Mouse (Mus musculus) forebrain, postnatal 0 days (tissue): ENCODE measurements at regions not wholly inside any gene's neighbourhood (a gene's known extent, or its start where the extent isn't known, plus 50 kb on each side); places are given as distances from the start of the nearest gene placed in this dataset.

Experiments
- ATAC-seq: fragments of 200-750 bp; cut with Nextera tagmentation; 2 replicates; pipeline ENCODE4 v1.8.0; 2017; ENCODE audit warnings: mild to moderate bottlenecking, moderate library complexity
- DNase-seq: peaks from one replicate; pipeline ENCODE4 v3.0.0-alpha.2; 2015
- H3K27ac ChIP-seq: fragments of 300-500 bp; sonication (generic); 2 replicates; pipeline ENCODE4 v1.5.1; 2014; ENCODE audit warnings: low read depth, mild to moderate bottlenecking, antibody characterized with exemption, low read length, moderate library complexity, mixed read lengths
- H3K27me3 ChIP-seq: fragments of 300-500 bp; sonication (generic); 2 replicates; pipeline ENCODE4 v1.6.1; 2014; ENCODE audit warnings: mild to moderate bottlenecking, low read length, mixed read lengths; ENCODE audit not compliant: insufficient read depth
- H3K36me3 ChIP-seq: fragments of 300-500 bp; sonication (generic); 2 replicates; pipeline ENCODE4 v1.6.1; 2014; ENCODE audit warnings: mild to moderate bottlenecking, moderate library complexity; ENCODE audit not compliant: insufficient read depth
- H3K4me1 ChIP-seq: fragments of 300-500 bp; sonication (generic); 2 replicates; pipeline ENCODE4 v1.6.1; 2014; ENCODE audit warnings: antibody characterized with exemption; ENCODE audit not compliant: insufficient read depth
- H3K4me2 ChIP-seq: fragments of 300-500 bp; sonication (generic); 2 replicates; pipeline ENCODE4 v1.6.1; 2014; ENCODE audit warnings: low read depth, mild to moderate bottlenecking, moderate library complexity
- H3K4me3 ChIP-seq: fragments of 300-500 bp; sonication (generic); 2 replicates; pipeline ENCODE4 v1.5.1; 2014; ENCODE audit warnings: low read depth, low read length, mixed read lengths
- H3K9ac ChIP-seq: fragments of 300-500 bp; sonication (generic); 2 replicates; pipeline ENCODE4 v1.6.1; 2014; ENCODE audit warnings: mild to moderate bottlenecking
- H3K9me3 ChIP-seq: fragments of 300-500 bp; sonication (generic); 2 replicates; pipeline ENCODE4 v1.6.1; 2016; ENCODE audit warnings: low read length
- CTCF ChIP-seq: sonication (generic); IDR thresholded peaks from 2 replicates; pipeline ENCODE4 v1.5.1; 2016; ENCODE audit warnings: antibody characterized with exemption, control low read depth, low read depth
- WGBS: fragments of 180-500 bp; shearing (Covaris S2); extraction: QIAGEN DNeasy Blood & Tissue Kit; methylation state at CpG from one replicate; pipeline ENCODE4 v1.1.7; 2014; 5-methylcytosine and 5-hydroxymethylcytosine counted together

GRCm38 (mm10) chr9:14090454-14090853 is 184.4 kb upstream of the Sesn3 start:
- ATAC-seq = no peak
- H3K9me3 ChIP-seq = no peaks in the 10 kb centered on the region
- no peak overlapping the region for H3K9ac ChIP-seq
- H3K27me3 ChIP-seq = no peaks in the 10 kb centered on the region
- no peaks in the 10 kb centered on the region for H3K36me3 ChIP-seq
- no peak for TF ChIP-seq CTCF
- no peak overlapping the region for H3K4me3 ChIP-seq
- no peak for DNase-seq
- no peaks in the 10 kb centered on the region for H3K4me1 ChIP-seq
- no peak overlapping the region for H3K4me2 ChIP-seq
- no peak overlapping the region for H3K27ac ChIP-seq
- 93% methylated on average over 2 of the region's 2 CpGs for WGBS

GRCm38 (mm10) chr9:14091099-14091930 is 183.6 kb upstream of the Sesn3 start:
- ATAC-seq (no peak), DNase-seq (no peak)
- H3K4me2 ChIP-seq = no peak overlapping the region
- H3K9ac ChIP-seq = no peak overlapping the region
- no peaks in the 10 kb centered on the region for H3K27me3 ChIP-seq
- no peak overlapping the region for H3K4me3 ChIP-seq
- no peaks in the 10 kb centered on the region for H3K9me3 ChIP-seq
- WGBS = 81% methylated on average over 8 of the region's 8 CpGs
- H3K27ac ChIP-seq = no peak overlapping the region
- H3K36me3 ChIP-seq = no peaks in the 10 kb centered on the region
- TF ChIP-seq CTCF = no peak
- no peaks in the 10 kb centered on the region for H3K4me1 ChIP-seq

GRCm38 (mm10) chr9:14092996-14093442 is 181.8 kb upstream of the Sesn3 start:
- TF ChIP-seq CTCF = no peak
- 94% methylated on average over 2 of the region's 2 CpGs for WGBS

GRCm38 (mm10) chr9:14103538-14103937 is 171.3 kb upstream of the Sesn3 start:
- Histone ChIP-seq H3K9ac (no peak overlapping the region), H3K36me3 (no peaks in the 10 kb centered on the region), H3K27me3 (no peaks in the 10 kb centered on the region), H3K4me3 (no peak overlapping the region), H3K4me1 (no peaks in the 10 kb centered on the region), H3K4me2 (no peak overlapping the region), H3K27ac (no peak overlapping the region), H3K9me3 (no peaks in the 10 kb centered on the region)
- WGBS = 80% methylated on average over 1 of the region's 1 CpGs
- no peak for DNase-seq
- ATAC-seq = no peak
- TF ChIP-seq CTCF = no peak

More at GRCm38 (mm10) chr9:14092996-14093442, 181.8 kb upstream of the Sesn3 start:
- Histone ChIP-seq H3K9ac (no peak overlapping the region), H3K36me3 (no peaks in the 10 kb centered on the region), H3K9me3 (no peaks in the 10 kb centered on the region), H3K4me2 (no peak overlapping the region), H3K27ac (no peak overlapping the region), H3K4me1 (no peaks in the 10 kb centered on the region), H3K4me3 (no peak overlapping the region), H3K27me3 (no peaks in the 10 kb centered on the region)
- no peak for DNase-seq
- ATAC-seq = no peak

GRCm38 (mm10) chr9:14104921-14105320 is 169.9 kb upstream of the Sesn3 start:
- Histone ChIP-seq H3K4me1 (no peaks in the 10 kb centered on the region), H3K36me3 (no peaks in the 10 kb centered on the region), H3K4me2 (no peak overlapping the region), H3K27ac (no peak overlapping the region), H3K9me3 (no peaks in the 10 kb centered on the region), H3K27me3 (no peaks in the 10 kb centered on the region), H3K4me3 (no peak overlapping the region), H3K9ac (no peak overlapping the region)
- 56% methylated on average over 2 of the region's 2 CpGs for WGBS
- TF ChIP-seq CTCF = no peak
- ATAC-seq (no peak), DNase-seq (no peak)

- H3K4me1 ChIP-seq = no peaks in the 10 kb centered on the region
- no peaks in the 10 kb centered on the region for H3K27me3 ChIP-seq
- no peaks in the 10 kb centered on the region for H3K36me3 ChIP-seq
- WGBS = 96% methylated on average over 1 of the region's 1 CpGs
- no peak overlapping the region for H3K4me3 ChIP-seq
- no peak for TF ChIP-seq CTCF
- no peaks in the 10 kb centered on the region for H3K9me3 ChIP-seq
- H3K4me2 ChIP-seq = no peak overlapping the region
- no peak for ATAC-seq
- DNase-seq = no peak
- no peak overlapping the region for H3K9ac ChIP-seq
- no peak overlapping the region for H3K27ac ChIP-seq
Observed at GRCm38 (mm10) chr9:14106371-14106770, 168.5 kb upstream of the Sesn3 start.

- H3K27me3 ChIP-seq = no peaks in the 10 kb centered on the region
- no peak overlapping the region for H3K4me2 ChIP-seq
- no peak overlapping the region for H3K9ac ChIP-seq
- WGBS = 86% methylated on average over 4 of the region's 4 CpGs
- H3K36me3 ChIP-seq = no peaks in the 10 kb centered on the region
- no peak for DNase-seq
- H3K4me1 ChIP-seq = no peaks in the 10 kb centered on the region
- no peak overlapping the region for H3K27ac ChIP-seq
- TF ChIP-seq CTCF = no peak
- no peak overlapping the region for H3K4me3 ChIP-seq
- ATAC-seq = no peak
- H3K9me3 ChIP-seq = no peaks in the 10 kb centered on the region
Observed at GRCm38 (mm10) chr9:14108798-14109197, 166.1 kb upstream of the Sesn3 start.
